Mouse (Mus musculus) 3134 (cell line): Measurements from ENCODE around the gene Gm1043.

Experiments used
- DNase-seq: peaks from one replicate; pipeline ENCODE4 v3.0.0-alpha.2; 2011; ENCODE audit warnings: low spot score; ENCODE audit not compliant: insufficient read length; ENCODE audit errors: extremely low read depth

The Gm1043 gene

GRCm38 (mm10) chr5:37241224-37241623 lies 156.1 kb downstream of the Gm1043 start:
- DNase-seq, result no peak

- no peak for DNase-seq
These were observed 156.5 kb downstream of the Gm1043 start, which contains the start of gene Crmp1 for GRCm38 (mm10) chr5:37241651-37242151. Crmp1 (plus strand) TSS chr5:37241940.

GRCm38 (mm10) chr5:37242360-37243168 lies 157.4 kb downstream of the Gm1043 start:
- no peak for DNase-seq

- DNase-seq, result no peak
These were observed 158.2 kb downstream of the Gm1043 start for GRCm38 (mm10) chr5:37243169-37243886.

GRCm38 (mm10) chr5:37244161-37244560 lies 159.0 kb downstream of the Gm1043 start:
- no peak for DNase-seq

GRCm38 (mm10) chr5:37244666-37245242 lies 159.6 kb downstream of the Gm1043 start:
- no peak for DNase-seq

GRCm38 (mm10) chr5:37245651-37246050 lies 160.5 kb downstream of the Gm1043 start:
- no peak for DNase-seq

GRCm38 (mm10) chr5:37246138-37246910 lies 161.2 kb downstream of the Gm1043 start:
- no peak for DNase-seq

- no peak for DNase-seq
These were observed 162.3 kb downstream of the Gm1043 start for GRCm38 (mm10) chr5:37247456-37247855.

- DNase-seq, result no peak
These were observed 163.7 kb downstream of the Gm1043 start for GRCm38 (mm10) chr5:37248870-37249269.

GRCm38 (mm10) chr5:37251596-37251995 lies 166.4 kb downstream of the Gm1043 start:
- no peak for DNase-seq

- no peak for DNase-seq
These were observed 167.1 kb downstream of the Gm1043 start for GRCm38 (mm10) chr5:37252101-37252804.

- no peak for DNase-seq
These were observed 169.4 kb downstream of the Gm1043 start for GRCm38 (mm10) chr5:37254523-37254922.

- DNase-seq, result no peak
These were observed 171.7 kb downstream of the Gm1043 start for GRCm38 (mm10) chr5:37256823-37257222.

- DNase-seq, result no peak
These were observed 172.1 kb downstream of the Gm1043 start for GRCm38 (mm10) chr5:37257243-37257642.

GRCm38 (mm10) chr5:37261734-37262133 lies 176.6 kb downstream of the Gm1043 start:
- no peak for DNase-seq

- DNase-seq, result no peak
These were observed 178.6 kb downstream of the Gm1043 start for GRCm38 (mm10) chr5:37263816-37264215.
